Mouse (Mus musculus): ENCODE results near the gene Mall. TPM values are rescaled to one million over a fixed set of nuclear protein-coding genes. Genes with fewer than 3 reads are reported as not detected.

The Mall gene
- total and polyA plus RNA-seq, 3 experiments, result not detected

GRCm38 (mm10) chr2:127705267-127705666 lies 24.5 kb downstream of the Mall start:
- no peaks in the 10 kb centered on the region for H3K79me2 ChIP-seq (ENCODE audit: control insufficient read depth, insufficient read depth, low read length, poor library complexity)

GRCm38 (mm10) chr2:127689239-127689638 lies 40.5 kb downstream of the Mall start:
- H3K36me3 ChIP-seq (ENCODE audit: control insufficient read depth in 1 of 2, insufficient read depth in 2 of 2, low read length in 2 of 2), result no peaks in the 10 kb centered on the region
- no peaks in the 10 kb centered on the region for H3K4me1 ChIP-seq (ENCODE audit: control insufficient read depth in 1 of 2, insufficient read depth in 2 of 2, low read length in 2 of 2)
- no peak overlapping the region for H3K27ac ChIP-seq (ENCODE audit: control insufficient read depth, low read depth, low read length)
- H3K79me2 ChIP-seq (ENCODE audit: control insufficient read depth, insufficient read depth, low read length, poor library complexity), result no peaks in the 10 kb centered on the region
- H3K9me3 ChIP-seq (replicated peaks; ENCODE audit: insufficient read depth, low read length), result no peaks in the 10 kb centered on the region
- H3K9ac ChIP-seq (ENCODE audit: control insufficient read depth, low read depth, low read length, poor library complexity, severe bottlenecking), result no peak overlapping the region
- H3K27me3 ChIP-seq (ENCODE audit: control insufficient read depth in 1 of 2, insufficient read depth in 2 of 2, low read length in 2 of 2), result peaks cover 0 to 10% of the 10 kb centered on the region in 2 experiments; a peak in 2 of 4 replicates
- no peak for TF ChIP-seq POLR2AphosphoS2 (IDR thresholded peaks at IDR 0.05; ENCODE audit: low read length)
- peak; percentile 15; the same call in 1 of the 2 replicates for TF ChIP-seq MAFK (IDR thresholded peaks at IDR 0.05; ENCODE audit: borderline replicate concordance, low read depth, low read length)
- TF ChIP-seq SMC3 (IDR thresholded peaks at IDR 0.05; ENCODE audit: low read depth, low read length), result no peak
- TF ChIP-seq GABPA (IDR thresholded peaks at IDR 0.05; ENCODE audit: low read depth, low read length), result no peak
- TF ChIP-seq NRF1 (IDR thresholded peaks at IDR 0.05; ENCODE audit: insufficient read depth, low read depth, low read length, poor library complexity, severe bottlenecking), result no peak
- no peak for TF ChIP-seq TAL1 (IDR thresholded peaks at IDR 0.05; ENCODE audit: low read length)
- no peak for TF ChIP-seq NELFE (IDR thresholded peaks at IDR 0.05; ENCODE audit: low read depth, low read length)
- no peak for DNase-seq (ENCODE audit: low read depth, low spot score)
- H3K4me3 ChIP-seq (ENCODE audit: control insufficient read depth in 1 of 2, insufficient read depth in 1 of 2, low read depth in 2 of 2, low read length in 2 of 2), result no peak overlapping the region

More at GRCm38 (mm10) chr2:127705267-127705666, 24.5 kb downstream of the Mall start:
- no peak for DNase-seq (ENCODE audit: low read depth, low spot score)
- no peak overlapping the region for H3K4me3 ChIP-seq (ENCODE audit: control insufficient read depth in 1 of 2, insufficient read depth in 1 of 2, low read depth in 2 of 2, low read length in 2 of 2)
- peaks cover 1 to 2% of the 10 kb centered on the region in 2 experiments; a peak in 2 of 4 replicates for H3K27me3 ChIP-seq (ENCODE audit: control insufficient read depth in 1 of 2, insufficient read depth in 2 of 2, low read length in 2 of 2)
- no peaks in the 10 kb centered on the region for H3K4me1 ChIP-seq (ENCODE audit: control insufficient read depth in 1 of 2, insufficient read depth in 2 of 2, low read length in 2 of 2)
- H3K36me3 ChIP-seq (ENCODE audit: control insufficient read depth in 1 of 2, insufficient read depth in 2 of 2, low read length in 2 of 2), result no peaks in the 10 kb centered on the region
- no peak overlapping the region for H3K9ac ChIP-seq (ENCODE audit: control insufficient read depth, low read depth, low read length, poor library complexity, severe bottlenecking)
- TF ChIP-seq KAT2A (conservative IDR thresholded peaks at IDR 0.05; ENCODE audit: low read depth, low read length) (no peak), NRF1 (IDR thresholded peaks at IDR 0.05; ENCODE audit: insufficient read depth, low read depth, low read length, poor library complexity, severe bottlenecking) (no peak), NELFE (IDR thresholded peaks at IDR 0.05; ENCODE audit: low read depth, low read length) (no peak), ZKSCAN1 (IDR thresholded peaks at IDR 0.05; ENCODE audit: low read depth, low read length) (no peak), MXI1 (IDR thresholded peaks at IDR 0.05; ENCODE audit: low read depth, low read length) (no peak)
- no peaks in the 10 kb centered on the region for H3K9me3 ChIP-seq (replicated peaks; ENCODE audit: insufficient read depth, low read length)
- no peak overlapping the region for H3K27ac ChIP-seq (ENCODE audit: control insufficient read depth, low read depth, low read length)

- DNase-seq (ENCODE audit: low read depth, low spot score), result peak; percentile 94
- H3K79me2 ChIP-seq (ENCODE audit: control insufficient read depth, insufficient read depth, low read length, poor library complexity), result no peaks in the 10 kb centered on the region
- H3K9ac ChIP-seq (ENCODE audit: control insufficient read depth, low read depth, low read length, poor library complexity, severe bottlenecking), result no peak overlapping the region
- H3K27ac ChIP-seq (ENCODE audit: control insufficient read depth, low read depth, low read length), result no peak overlapping the region
- no peak overlapping the region for H3K4me3 ChIP-seq (ENCODE audit: control insufficient read depth in 1 of 2, insufficient read depth in 1 of 2, low read depth in 2 of 2, low read length in 2 of 2)
- H3K27me3 ChIP-seq (ENCODE audit: control insufficient read depth in 1 of 2, insufficient read depth in 2 of 2, low read length in 2 of 2), result no peaks in the 10 kb centered on the region; a peak in 1 of 4 replicates
- no peaks in the 10 kb centered on the region for H3K36me3 ChIP-seq (ENCODE audit: control insufficient read depth in 1 of 2, insufficient read depth in 2 of 2, low read length in 2 of 2)
- H3K4me1 ChIP-seq (ENCODE audit: control insufficient read depth in 1 of 2, insufficient read depth in 2 of 2, low read length in 2 of 2), result peaks cover 0 to 4% of the 10 kb centered on the region in 2 experiments; a peak in 1 of 4 replicates
- no peaks in the 10 kb centered on the region for H3K9me3 ChIP-seq (replicated peaks; ENCODE audit: insufficient read depth, low read length)
- no peak for TF ChIP-seq ZC3H11A (IDR thresholded peaks at IDR 0.05; ENCODE audit: low read depth, low read length)
- no peak for TF ChIP-seq KAT2A (conservative IDR thresholded peaks at IDR 0.05; ENCODE audit: low read depth, low read length)
- TF ChIP-seq TAL1 (IDR thresholded peaks at IDR 0.05; ENCODE audit: low read length), result no peak
- no peak for TF ChIP-seq NELFE (IDR thresholded peaks at IDR 0.05; ENCODE audit: low read depth, low read length)
- no peak for TF ChIP-seq MAFK (IDR thresholded peaks at IDR 0.05; ENCODE audit: borderline replicate concordance, low read depth, low read length)
- no peak for TF ChIP-seq MXI1 (IDR thresholded peaks at IDR 0.05; ENCODE audit: low read depth, low read length)
- TF ChIP-seq POLR2AphosphoS5 (IDR thresholded peaks at IDR 0.05; ENCODE audit: borderline replicate concordance, low read depth, low read length), result no peak
- peak; percentile 35 for TF ChIP-seq RAD21 (IDR thresholded peaks at IDR 0.05; ENCODE audit: low read depth, low read length)
- peak; percentile 47 for TF ChIP-seq SMC3 (IDR thresholded peaks at IDR 0.05; ENCODE audit: low read depth, low read length)
- peak in 1 of 2 experiments; percentile 38; a peak in 1 of 4 replicates for TF ChIP-seq POLR2A (IDR thresholded peaks at IDR 0.05; ENCODE audit: control insufficient read depth in 1 of 2, insufficient read depth in 1 of 2, low read depth in 1 of 2, low read length in 2 of 2, poor library complexity in 1 of 2)
- no peak for TF ChIP-seq SIN3A (IDR thresholded peaks at IDR 0.05; ENCODE audit: low read length)
- no peak for TF ChIP-seq NRF1 (IDR thresholded peaks at IDR 0.05; ENCODE audit: insufficient read depth, low read depth, low read length, poor library complexity, severe bottlenecking)
- TF ChIP-seq ZMIZ1 (IDR thresholded peaks at IDR 0.05; ENCODE audit: low read depth, low read length), result no peak
- TF ChIP-seq CTCF (IDR thresholded peaks at IDR 0.05 in 2 of 3, conservative IDR thresholded peaks at IDR 0.05 in 1 of 3; ENCODE audit: control insufficient read depth in 1 of 3, insufficient read depth in 1 of 3, low read depth in 2 of 3, low read length in 3 of 3, poor library complexity in 1 of 3, severe bottlenecking in 1 of 3), result peak; percentile 17 to 59 (median 57); a peak in 4 of 6 replicates
- no peak for TF ChIP-seq HCFC1 (IDR thresholded peaks at IDR 0.05; ENCODE audit: low read depth, low read length)
- TF ChIP-seq ZKSCAN1 (IDR thresholded peaks at IDR 0.05; ENCODE audit: low read depth, low read length), result no peak
- no peak for TF ChIP-seq RCOR1 (IDR thresholded peaks at IDR 0.05; ENCODE audit: low read depth, low read length)
- TF ChIP-seq MEF2A (IDR thresholded peaks at IDR 0.05; ENCODE audit: extremely low read depth, insufficient replicate concordance, low read depth, low read length, poor library complexity, severe bottlenecking), result no peak
- TF ChIP-seq TBP (IDR thresholded peaks at IDR 0.05; ENCODE audit: low read depth, low read length), result no peak
- TF ChIP-seq POLR2AphosphoS2 (IDR thresholded peaks at IDR 0.05; ENCODE audit: low read length), result no peak
- no peak for TF ChIP-seq TCF12 (IDR thresholded peaks at IDR 0.05; ENCODE audit: low read depth, low read length)
These were observed 45.9 kb downstream of the Mall start for GRCm38 (mm10) chr2:127683687-127684331.

Data from MEL (cell line).